Mouse (Mus musculus): Measurements from ENCODE around the gene Zfp3.

Gene Zfp3

GRCm38 (mm10) chr11:70763936-70764808 lies at the start of gene Zfp3:
TSS of gene Zfp3 (plus strand) at chr11:70764209.
- peak; percentile 77 for DNase-seq (ENCODE audit: extremely low read depth, insufficient read length, low spot score)

DNA sequence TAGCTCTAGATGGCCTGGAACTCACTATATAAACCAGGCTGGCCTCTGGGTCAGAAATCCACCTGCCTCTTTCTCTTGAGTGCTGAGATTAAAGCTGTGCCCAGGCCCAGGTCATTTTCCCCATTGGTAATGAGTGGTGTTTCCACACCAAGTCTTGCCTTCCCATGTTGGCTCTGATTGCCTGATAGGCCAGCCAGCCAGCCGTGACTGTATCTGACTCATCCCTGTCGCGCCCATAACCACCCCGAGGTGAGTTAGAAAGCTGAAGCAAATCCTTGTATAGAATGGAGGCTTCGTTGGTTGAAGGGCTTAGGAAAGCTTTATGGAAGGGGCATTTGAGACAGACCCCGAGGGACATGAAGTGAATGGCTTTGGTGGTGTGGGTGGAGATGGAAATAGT lies 48.2 kb upstream of the Zfp3 start:
- DNase-seq (ENCODE audit: extremely low read depth, insufficient read length, low spot score) = no peak

DNA sequence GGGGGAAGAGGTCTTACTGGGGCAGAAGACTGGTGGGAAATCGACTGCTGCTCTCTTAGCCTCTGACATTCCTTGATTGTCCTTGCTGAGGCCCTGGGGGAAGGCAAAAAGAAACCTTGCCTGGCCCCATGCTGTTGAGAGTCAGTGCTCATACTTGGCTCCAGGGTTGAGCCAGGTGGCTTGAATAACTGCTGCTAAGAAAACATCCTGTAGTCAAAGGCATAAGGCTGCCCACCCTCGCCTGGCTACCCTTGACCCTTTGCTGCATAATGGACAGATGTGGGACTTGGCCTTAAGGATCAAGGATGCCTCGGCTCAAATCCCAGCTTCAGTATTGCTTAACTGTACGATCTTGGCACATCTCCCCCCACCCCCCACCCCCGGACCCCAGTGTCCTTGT lies 45.5 kb upstream of the Zfp3 start:
- DNase-seq (ENCODE audit: extremely low read depth, insufficient read length, low spot score) = no peak

DNA sequence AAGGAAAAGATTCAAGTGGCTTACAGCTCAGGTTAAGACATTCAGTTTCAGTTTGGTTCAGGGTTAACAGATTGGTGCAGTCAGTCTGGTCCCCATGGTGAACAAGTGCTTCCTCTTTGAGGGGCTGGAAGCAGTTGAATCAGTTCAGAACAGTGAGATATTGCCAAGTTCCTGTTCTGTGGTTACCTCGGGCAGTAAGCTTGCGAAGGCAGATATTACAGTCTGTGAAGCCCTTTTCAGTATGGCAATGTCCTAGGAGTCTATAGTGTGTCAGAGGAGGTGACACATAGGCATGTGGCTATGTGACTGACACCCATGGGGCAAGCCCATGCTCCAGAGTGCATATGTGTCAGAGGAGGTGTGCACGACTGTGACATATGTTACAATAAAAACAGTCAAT lies 43.4 kb upstream of the Zfp3 start:
- DNase-seq (ENCODE audit: extremely low read depth, insufficient read length, low spot score) = no peak

DNA sequence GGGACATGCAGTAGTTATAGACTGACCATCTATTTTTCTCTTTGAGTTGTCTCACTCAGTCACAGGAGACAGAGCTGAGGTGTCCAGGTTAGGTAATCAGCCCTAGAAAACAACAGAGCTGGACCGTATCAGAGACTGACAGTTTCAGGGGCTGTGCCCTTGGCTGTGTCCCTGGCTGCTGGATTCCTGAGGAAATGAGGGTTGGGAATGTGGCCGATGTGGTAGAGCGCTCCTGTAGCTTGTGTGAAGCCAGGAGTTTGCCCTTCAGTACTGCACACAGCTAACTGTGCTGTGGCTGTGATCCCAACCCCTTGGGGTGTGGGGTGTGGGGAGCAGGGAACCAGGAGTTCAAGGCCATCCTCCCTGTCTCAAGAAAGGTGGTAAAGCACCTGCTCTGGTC lies 42.9 kb upstream of the Zfp3 start:
- no peak for DNase-seq (ENCODE audit: extremely low read depth, insufficient read length, low spot score)

DNA sequence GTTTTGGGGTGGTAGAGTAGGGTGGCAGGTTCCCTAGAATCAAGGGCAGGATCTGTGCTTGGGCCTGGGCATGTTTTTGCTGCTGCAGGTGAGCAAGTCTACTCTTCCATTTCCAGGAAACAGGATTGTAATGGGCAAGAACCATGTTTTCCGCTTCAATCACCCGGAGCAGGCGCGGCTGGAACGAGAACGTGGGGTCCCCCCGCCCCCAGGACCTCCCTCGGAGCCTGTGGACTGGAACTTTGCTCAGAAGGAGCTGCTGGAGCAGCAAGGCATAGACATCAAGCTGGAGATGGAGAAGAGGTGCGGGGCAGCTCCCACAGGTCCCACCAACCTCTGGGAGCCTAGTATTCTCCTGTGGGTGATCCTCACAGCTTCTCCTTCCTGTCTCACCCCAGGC lies 39.3 kb upstream of the Zfp3 start:
- DNase-seq (ENCODE audit: extremely low read depth, insufficient read length, low spot score) = no peak

DNA sequence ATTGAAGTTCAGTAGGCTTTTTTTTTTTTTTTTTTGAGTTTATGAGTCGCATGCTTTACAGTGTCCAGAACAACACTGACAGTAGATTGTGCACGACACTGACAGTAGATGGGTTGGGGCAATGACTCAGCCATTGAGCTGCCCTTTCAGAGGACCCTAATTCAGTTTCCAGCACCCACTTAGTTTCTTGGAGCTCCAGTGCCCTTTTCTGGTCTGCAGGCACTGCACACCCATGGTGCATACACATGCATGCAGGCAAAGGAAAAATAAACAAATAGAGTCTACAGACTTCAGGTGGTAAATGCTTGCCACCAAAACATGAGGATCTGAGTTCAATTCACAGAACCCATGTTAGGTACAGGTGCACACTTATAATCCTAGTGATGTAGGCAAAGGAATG lies 37.4 kb upstream of the Zfp3 start:
- DNase-seq (ENCODE audit: extremely low read depth, insufficient read length, low spot score) = no peak

- no peak for DNase-seq (ENCODE audit: extremely low read depth, insufficient read length, low spot score)
Measured at GRCm38 (mm10) chr11:70727385-70727784, 36.6 kb upstream of the Zfp3 start.

- no peak for DNase-seq (ENCODE audit: extremely low read depth, insufficient read length, low spot score)
Measured at GRCm38 (mm10) chr11:70730427-70731038, 33.5 kb upstream of the Zfp3 start.

GRCm38 (mm10) chr11:70731178-70731577 lies 32.8 kb upstream of the Zfp3 start:
- no peak for DNase-seq (ENCODE audit: extremely low read depth, insufficient read length, low spot score)

DNA sequence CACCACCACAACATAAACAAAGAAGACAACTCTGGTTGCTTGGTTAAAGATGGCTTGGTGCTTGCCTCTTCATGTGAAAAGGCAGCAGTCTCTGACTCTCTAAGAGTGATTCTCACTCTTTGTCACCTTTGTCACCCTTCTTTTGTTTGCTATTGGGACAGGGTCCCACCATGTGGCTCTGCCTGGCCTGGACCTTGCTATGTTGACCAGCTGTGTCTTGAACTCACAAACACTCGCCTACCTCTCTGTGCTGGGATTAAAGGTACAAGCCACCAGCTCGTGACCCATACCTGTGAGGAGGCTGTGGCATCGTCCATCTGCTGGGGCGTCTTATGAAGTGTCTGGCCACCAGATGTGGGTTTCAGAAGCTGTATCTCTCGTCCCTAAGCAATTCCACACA lies 30.8 kb upstream of the Zfp3 start:
- DNase-seq (ENCODE audit: extremely low read depth, insufficient read length, low spot score) = no peak

DNA sequence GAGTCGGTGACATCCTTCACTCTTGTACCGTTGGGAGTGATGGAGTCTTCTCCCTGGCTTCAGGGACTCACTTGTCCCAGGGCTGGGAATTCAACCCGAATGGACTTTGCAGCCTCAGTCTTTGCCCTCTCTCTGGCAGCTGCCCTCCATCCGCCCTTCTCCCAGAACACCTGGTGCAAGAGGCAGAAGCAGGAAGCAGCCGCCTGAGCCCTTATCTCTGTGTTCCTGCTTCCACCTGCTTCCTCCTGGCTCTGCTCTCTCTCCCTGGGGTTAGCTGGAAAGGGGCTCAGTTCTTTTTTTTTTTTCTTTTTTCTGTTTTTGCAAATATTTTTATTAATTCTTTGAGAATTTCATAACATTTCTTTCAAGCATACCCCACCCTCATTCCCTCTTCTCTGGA lies 26.3 kb upstream of the Zfp3 start:
- no peak for DNase-seq (ENCODE audit: extremely low read depth, insufficient read length, low spot score)

- DNase-seq (ENCODE audit: extremely low read depth, insufficient read length, low spot score) = no peak
Measured at GRCm38 (mm10) chr11:70741603-70742002, 22.4 kb upstream of the Zfp3 start.

DNA sequence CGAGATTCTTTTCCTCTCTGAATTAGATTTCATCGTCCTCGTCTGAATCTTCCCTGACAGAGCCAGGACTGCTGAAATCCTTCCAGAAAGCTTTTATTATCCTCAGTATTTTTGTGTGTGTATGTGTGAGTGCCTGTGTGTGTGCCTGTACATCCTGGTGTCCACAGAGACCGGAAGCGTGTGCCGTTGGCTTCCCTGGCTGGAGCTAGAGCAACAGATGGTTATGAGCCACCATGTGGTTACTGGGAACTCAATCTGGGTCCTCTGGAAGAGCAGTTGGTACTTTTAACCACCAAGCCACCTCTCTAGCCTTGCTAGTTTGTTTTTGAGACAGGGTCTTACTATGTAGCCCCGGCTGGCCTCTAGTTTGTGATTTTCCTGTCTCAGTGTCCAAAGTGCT lies 21.9 kb upstream of the Zfp3 start:
- no peak for DNase-seq (ENCODE audit: extremely low read depth, insufficient read length, low spot score)

DNA sequence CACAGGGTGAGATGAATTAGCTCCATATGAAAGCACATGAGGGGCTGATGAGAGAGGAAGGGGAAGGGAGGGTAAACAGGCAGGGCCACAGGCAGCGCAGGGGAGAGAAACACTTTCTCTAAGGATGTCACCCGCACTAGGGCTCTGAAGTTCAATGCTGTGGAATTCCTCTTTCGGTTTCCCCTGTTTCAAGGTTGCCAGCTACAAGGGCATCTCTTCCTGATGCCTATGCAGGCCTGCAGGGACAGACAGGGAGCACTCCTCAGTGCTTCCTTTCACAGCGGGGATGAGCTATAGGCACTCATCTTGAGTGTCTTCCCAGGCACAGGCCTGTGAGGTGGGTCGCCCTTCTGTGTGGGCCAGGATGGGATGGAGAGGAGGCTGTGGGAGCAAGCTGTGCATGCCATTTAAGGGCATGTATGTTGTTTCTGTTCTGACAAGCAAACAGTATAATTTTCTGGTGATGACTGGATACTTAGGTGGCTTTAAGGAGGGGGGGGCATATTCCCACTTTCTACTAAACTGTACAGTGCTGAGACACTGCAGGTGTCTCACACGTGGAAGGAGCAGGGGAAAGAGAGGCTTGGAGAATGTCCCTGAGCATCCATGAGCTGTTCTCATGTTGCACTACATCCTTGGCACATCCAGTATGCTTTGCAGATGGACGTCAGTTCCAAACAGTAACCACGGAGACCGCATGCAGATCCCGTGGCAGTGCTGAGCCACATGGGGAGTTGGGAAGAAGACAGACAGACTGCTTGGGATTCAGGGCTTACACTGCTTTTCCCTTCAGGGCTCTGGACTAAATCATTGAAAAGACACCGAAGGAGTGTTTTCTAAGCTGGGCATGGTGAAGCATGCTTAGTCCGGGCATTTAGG lies 21.2 kb upstream of the Zfp3 start:
- DNase-seq (ENCODE audit: extremely low read depth, insufficient read length, low spot score) = no peak

DNA sequence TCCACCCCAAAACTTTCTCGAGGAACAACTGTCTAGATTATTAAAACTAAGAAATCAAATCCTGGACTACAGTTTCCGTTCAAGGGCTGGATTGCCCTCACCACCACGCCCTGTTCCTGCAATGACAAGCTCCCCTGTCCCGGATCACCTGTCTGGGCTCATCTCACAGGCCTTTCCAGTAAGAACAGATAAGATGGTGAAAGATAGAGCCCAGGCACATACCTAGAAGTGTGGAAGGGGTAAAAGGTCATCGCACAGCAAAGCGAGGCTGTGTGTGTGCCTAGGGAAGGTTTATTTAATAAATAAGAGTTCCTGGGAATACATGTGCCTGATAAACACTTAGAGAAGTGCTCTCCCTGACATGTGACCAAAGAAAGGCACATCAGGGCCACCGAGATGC lies 18.4 kb upstream of the Zfp3 start:
- DNase-seq (ENCODE audit: extremely low read depth, insufficient read length, low spot score) = no peak

DNA sequence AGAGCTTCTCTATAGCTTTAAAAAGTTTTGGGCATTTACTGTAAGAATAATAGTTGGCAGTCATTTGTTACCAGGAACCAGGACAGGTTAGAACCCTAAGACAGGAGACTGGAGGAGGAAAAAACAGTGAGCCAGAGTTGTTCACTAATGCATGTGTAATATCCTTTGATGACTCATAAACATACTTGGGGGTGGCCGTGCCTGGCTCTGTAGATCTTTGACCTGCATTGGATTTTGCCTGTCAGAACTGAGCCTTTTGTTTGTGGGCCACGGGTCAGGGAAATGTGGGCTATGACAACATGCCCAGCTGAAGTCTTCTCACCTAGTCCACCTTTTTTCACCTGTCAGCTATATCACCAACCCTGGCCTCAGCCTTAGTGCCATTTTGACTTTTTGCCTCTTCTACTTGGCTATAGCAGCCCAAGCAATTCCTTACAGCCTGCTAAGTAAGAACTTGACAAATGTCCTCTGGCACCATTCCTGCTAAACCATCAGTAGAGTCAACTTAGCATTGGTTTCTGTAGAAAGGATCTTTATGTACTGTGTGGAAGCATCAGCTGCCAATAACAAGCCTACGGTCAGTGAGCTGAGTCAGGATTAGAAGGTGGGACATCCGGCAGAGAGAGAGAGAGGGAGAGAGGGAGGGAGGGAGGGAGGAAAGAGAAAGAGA lies 16.0 kb upstream of the Zfp3 start:
- DNase-seq (ENCODE audit: extremely low read depth, insufficient read length, low spot score) = no peak

DNA sequence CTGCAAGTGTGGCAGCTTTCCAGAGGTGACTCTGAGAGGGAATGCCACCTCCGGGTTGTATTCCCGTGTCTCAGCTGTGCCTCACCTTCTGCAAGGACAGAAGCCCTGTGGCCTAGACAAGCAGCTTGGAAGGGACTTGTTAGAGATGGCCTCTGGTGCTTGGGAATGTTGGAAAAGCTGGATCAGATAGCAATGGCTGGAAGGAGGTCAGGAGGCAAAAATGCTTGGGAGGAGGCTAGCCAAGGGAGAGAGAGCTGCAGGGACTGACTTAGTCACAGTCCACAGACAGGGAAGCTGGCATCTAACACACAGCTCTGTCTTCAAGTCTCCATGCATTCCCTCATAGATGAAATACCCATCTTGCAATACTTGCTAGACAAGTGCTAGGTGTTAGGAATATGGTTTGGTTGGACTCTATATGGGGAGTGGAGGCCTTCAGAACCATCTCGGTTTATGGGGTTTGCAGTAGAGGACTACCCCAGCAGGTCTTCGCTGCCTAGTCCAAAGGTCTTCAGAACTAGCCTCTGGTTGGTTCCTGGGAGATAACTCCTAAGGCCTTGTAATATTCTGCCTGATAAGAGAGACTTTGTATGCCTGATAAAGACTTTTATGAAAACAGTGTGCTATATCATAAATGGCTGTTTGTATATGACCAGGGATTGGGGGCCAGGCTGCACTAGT lies 11.5 kb upstream of the Zfp3 start:
- DNase-seq (ENCODE audit: extremely low read depth, insufficient read length, low spot score) = no peak

GRCm38 (mm10) chr11:70753146-70753545 lies 10.9 kb upstream of the Zfp3 start:
- no peak for DNase-seq (ENCODE audit: extremely low read depth, insufficient read length, low spot score)

- DNase-seq (ENCODE audit: extremely low read depth, insufficient read length, low spot score) = no peak
Measured at GRCm38 (mm10) chr11:70754476-70754875, 9.5 kb upstream of the Zfp3 start.

Measured in 3134 (cell line).